Mouse (Mus musculus) heart, adult 2 months (tissue): ENCODE results near the gene Gm20388. TPM values are rescaled to one million over a fixed set of nuclear protein-coding genes. Genes with fewer than 3 reads are reported as not detected.

Experiments used
- DNase-seq, 2 experiments: peaks; one replicate each; pipeline ENCODE4 v3.0.0; 2021
- H3K27ac ChIP-seq: fragments of 200-600 bp; 2 replicates; pipeline ENCODE4 v1.8.1; 2022
- H3K27me3 ChIP-seq: fragments of 200-500 bp; 2 replicates; pipeline ENCODE4 v1.6.1; 2012; ENCODE audit warnings: mild to moderate bottlenecking, low read length, inconsistent platforms, mixed read lengths; ENCODE audit not compliant: control insufficient read depth, insufficient read depth
- H3K36me3 ChIP-seq: fragments of 200-500 bp; 2 replicates; pipeline ENCODE4 v1.6.1; 2012; ENCODE audit warnings: low read length, inconsistent platforms; ENCODE audit not compliant: control insufficient read depth, insufficient read depth
- H3K4me1 ChIP-seq: fragments of 200-500 bp; 2 replicates; pipeline ENCODE4 v1.6.1; 2011; ENCODE audit warnings: low read length; ENCODE audit not compliant: control insufficient read depth, insufficient read depth
- H3K4me3 ChIP-seq: fragments of 200-600 bp; 2 replicates; pipeline ENCODE4 v1.8.1; 2022
- H3K79me2 ChIP-seq: fragments of 200-500 bp; replicated peaks from 2 replicates; pipeline ENCODE4 v1.6.1; 2012; ENCODE audit warnings: mild to moderate bottlenecking, inconsistent platforms, low read length, moderate library complexity, mixed read lengths; ENCODE audit not compliant: control insufficient read depth, insufficient read depth
- H3K9ac ChIP-seq: fragments of 200-500 bp; 2 replicates; pipeline ENCODE4 v1.6.1; 2012; ENCODE audit warnings: low read depth, mild to moderate bottlenecking, control low read depth, inconsistent platforms, low read length, mixed read lengths
- CTCF ChIP-seq: fragments of 200-600 bp; IDR thresholded peaks from 2 replicates; pipeline ENCODE4 v1.8.1; 2022; ENCODE audit warnings: antibody characterized with exemption, mild to moderate bottlenecking, moderate library complexity
- EP300 ChIP-seq: fragments of 200-500 bp; IDR thresholded peaks from 2 replicates; pipeline ENCODE4 v1.6.1; 2011; ENCODE audit warnings: low read depth, low read length, control low read depth; ENCODE audit not compliant: insufficient read depth
- POLR2A ChIP-seq: fragments of 200-500 bp; IDR thresholded peaks from 2 replicates; pipeline ENCODE4 v1.6.1; 2011; ENCODE audit warnings: mild to moderate bottlenecking, low read depth, low read length, control low read depth; ENCODE audit not compliant: insufficient read depth
- WGBS: fragments of 180-500 bp; shearing (Covaris S2); methylation state at CpG from one replicate; pipeline ENCODE4 v1.1.7; 2018; 5-methylcytosine and 5-hydroxymethylcytosine counted together
- intact Hi-C: fragments of 180-260 bp; cut with DNase I; formaldehyde crosslinking; loops from one replicate; pipeline ENCODE4 v1.15.1; 2025
- polyA plus RNA-seq: library from polyadenylated mRNA; depleted of rRNA; stranded (reverse); fragments of >200 nt; gene quantifications from 2 replicates; pipeline ENCODE4 v1.2.3, GENCODE M21; 2012
- total RNA-seq, 2 experiments: library from RNA; stranded (reverse); gene quantifications; 2 replicates each; pipeline ENCODE4 v1.2.3; 2021

Gm20388 gene
- total and polyA plus RNA-seq, 3 experiments = 1.8 to 32.3 TPM; not detected in 1

- Histone ChIP-seq H3K27ac (no peak overlapping the region), H3K4me3 (no peak overlapping the region), H3K79me2 (no peaks in the 10 kb centered on the region), H3K9ac (no peak overlapping the region), H3K27me3 (no peaks in the 10 kb centered on the region), H3K36me3 (no peaks in the 10 kb centered on the region), H3K4me1 (no peaks in the 10 kb centered on the region)
- WGBS = 80% methylated on average over 10 of the region's 10 CpGs
- TF ChIP-seq POLR2A = no peak
- no peak for DNase-seq
- intact Hi-C loops = no loop called here
Measured at GRCm38 (mm10) chr8:120352096-120352495, 441.5 kb downstream of the Gm20388 start.

GRCm38 (mm10) chr8:120356067-120356466, 445.4 kb downstream of the Gm20388 start:
- intact Hi-C loops = no loop called here
- Histone ChIP-seq H3K27me3 (no peaks in the 10 kb centered on the region), H3K4me1 (peaks cover 4% of the 10 kb centered on the region; the same call in 1 of the 2 replicates), H3K27ac (no peak overlapping the region), H3K4me3 (no peak overlapping the region), H3K79me2 (no peaks in the 10 kb centered on the region), H3K36me3 (no peaks in the 10 kb centered on the region), H3K9ac (no peak overlapping the region)
- WGBS = 81% methylated on average over 9 of the region's 9 CpGs
- no peak for TF ChIP-seq CTCF
- no peak for TF ChIP-seq EP300
- no peak for DNase-seq

GRCm38 (mm10) chr8:120357504-120357903, 446.9 kb downstream of the Gm20388 start:
- TF ChIP-seq CTCF = no peak
- no peak for TF ChIP-seq EP300
- no peak for TF ChIP-seq POLR2A
- peaks cover 10% of the 10 kb centered on the region; the same call in 1 of the 2 replicates for H3K4me1 ChIP-seq

GRCm38 (mm10) chr8:120361301-120361700, 450.7 kb downstream of the Gm20388 start:
- Histone ChIP-seq H3K27ac (peak overlapping the region; percentile 26), H3K9ac (no peak overlapping the region), H3K79me2 (no peaks in the 10 kb centered on the region), H3K4me1 (peaks cover 30% of the 10 kb centered on the region), H3K27me3 (no peaks in the 10 kb centered on the region), H3K4me3 (no peak overlapping the region), H3K36me3 (no peaks in the 10 kb centered on the region)
- WGBS = 56% methylated on average over 8 of the region's 8 CpGs
- TF ChIP-seq POLR2A (no peak), EP300 (no peak), CTCF (no peak)
- peak; percentile 57 to 66 for DNase-seq
- intact Hi-C loops = loop anchor here (5.0 kb wide), 1 partner anchor 84 kb away; no protein-coding TSS in a partner anchor

More at GRCm38 (mm10) chr8:120357504-120357903, 446.9 kb downstream of the Gm20388 start:
- intact Hi-C loops = no loop called here
- H3K9ac ChIP-seq = no peak overlapping the region
- H3K4me3 ChIP-seq = no peak overlapping the region
- DNase-seq = no peak
- no peak overlapping the region for H3K27ac ChIP-seq
- H3K79me2 ChIP-seq = no peaks in the 10 kb centered on the region
- H3K27me3 ChIP-seq = no peaks in the 10 kb centered on the region
- 88% methylated on average over 6 of the region's 6 CpGs for WGBS
- no peaks in the 10 kb centered on the region for H3K36me3 ChIP-seq

- Histone ChIP-seq H3K4me3 (no peak overlapping the region), H3K36me3 (no peaks in the 10 kb centered on the region), H3K27ac (peak overlapping the region; percentile 84), H3K27me3 (no peaks in the 10 kb centered on the region), H3K79me2 (no peaks in the 10 kb centered on the region), H3K9ac (peak overlapping the region; percentile 11; the same call in 1 of the 2 replicates), H3K4me1 (peaks cover 33% of the 10 kb centered on the region)
- peak; percentile 78 to 83 for DNase-seq
- intact Hi-C loops = loop anchor here (1.0 to 5.0 kb wide), 4 partner anchors 39 to 183 kb away; no protein-coding TSS in a partner anchor
- peak; percentile 76 for TF ChIP-seq CTCF
- TF ChIP-seq EP300 = peak; percentile 93
- peak; percentile 48 for TF ChIP-seq POLR2A
- WGBS = 29% methylated on average over 10 of the region's 10 CpGs
Measured at GRCm38 (mm10) chr8:120363552-120364071, 453.0 kb downstream of the Gm20388 start.

- 24% methylated on average over 7 of the region's 7 CpGs for whole genome bisulfite sequencing
- TF ChIP-seq CTCF (peak; percentile 69), EP300 (no peak)
- Histone ChIP-seq H3K4me1 (peaks cover 36% of the 10 kb centered on the region), H3K36me3 (no peaks in the 10 kb centered on the region), H3K79me2 (no peaks in the 10 kb centered on the region), H3K9ac (peak overlapping the region; percentile 11; the same call in 1 of the 2 replicates), H3K27ac (peak overlapping the region; percentile 84), H3K4me3 (no peak overlapping the region), H3K27me3 (no peaks in the 10 kb centered on the region)
- DNase-seq = peak; percentile 41 to 65
- intact Hi-C loops = loop anchor here (1.0 to 5.0 kb wide), 2 partner anchors 87 to 171 kb away; no protein-coding TSS in a partner anchor
Measured at GRCm38 (mm10) chr8:120364093-120364725, 453.6 kb downstream of the Gm20388 start.
